Mouse (Mus musculus) stomach, embryonic 16.5 days (tissue): ENCODE results near the gene Dmc1. TPM values are rescaled to one million over a fixed set of nuclear protein-coding genes. Genes with fewer than 3 reads are reported as not detected.

Experiments used
- ATAC-seq: fragments of 200-750 bp; cut with Nextera tagmentation; 2 replicates; pipeline ENCODE4 v1.8.0; 2017; ENCODE audit warnings: moderate number of reproducible peaks, moderate TSS enrichment; ENCODE audit not compliant: insufficient read depth, low FRiP score
- H3K27ac ChIP-seq: fragments of 300-500 bp; sonication (generic); 2 replicates; pipeline ENCODE4 v1.5.1; 2014; ENCODE audit warnings: low read length
- H3K27me3 ChIP-seq: fragments of 300-500 bp; sonication (generic); 2 replicates; pipeline ENCODE4 v1.6.1; 2014; ENCODE audit warnings: low read length, control low read depth, mixed read lengths; ENCODE audit not compliant: control insufficient read depth, insufficient read depth
- H3K36me3 ChIP-seq: fragments of 300-500 bp; sonication (generic); 2 replicates; pipeline ENCODE4 v1.6.1; 2014; ENCODE audit warnings: low read length; ENCODE audit not compliant: control insufficient read depth, insufficient read depth
- H3K4me1 ChIP-seq: fragments of 300-500 bp; sonication (generic); 2 replicates; pipeline ENCODE4 v1.6.1; 2014; ENCODE audit warnings: low read length, control low read depth, mixed read lengths; ENCODE audit not compliant: control insufficient read depth, insufficient read depth
- H3K4me2 ChIP-seq: fragments of 300-500 bp; sonication (generic); 2 replicates; pipeline ENCODE4 v1.6.1; 2014; ENCODE audit warnings: low read depth, low read length, mixed read lengths
- H3K4me3 ChIP-seq: fragments of 300-500 bp; sonication (generic); replicated peaks from 2 replicates; pipeline ENCODE4 v1.5.1; 2014; ENCODE audit warnings: mild to moderate bottlenecking, low read length
- H3K9ac ChIP-seq: fragments of 300-500 bp; sonication (generic); 2 replicates; pipeline ENCODE4 v1.6.1; 2014; ENCODE audit warnings: low read length
- H3K9me3 ChIP-seq: fragments of 300-500 bp; sonication (generic); replicated peaks from 2 replicates; pipeline ENCODE4 v1.6.1; 2016; ENCODE audit warnings: low read length, control low read depth; ENCODE audit not compliant: control insufficient read depth
- WGBS: fragments of 180-500 bp; shearing (Covaris S2); extraction: QIAGEN DNeasy Blood & Tissue Kit; methylation state at CpG from one replicate; pipeline ENCODE4 v1.1.7; 2014; 5-methylcytosine and 5-hydroxymethylcytosine counted together
- polyA plus RNA-seq: library from polyadenylated mRNA; unstranded; fragments of >200 nt; fragmentation: Nextera tagmentation; extraction: Ambion mirVana; gene quantifications from 2 replicates; pipeline ENCODE4 v1.2.1, GENCODE M21; 2015

Gene Dmc1
- polyA plus RNA-seq, 1 experiment from 2014 or later = 2.4 TPM

DNA sequence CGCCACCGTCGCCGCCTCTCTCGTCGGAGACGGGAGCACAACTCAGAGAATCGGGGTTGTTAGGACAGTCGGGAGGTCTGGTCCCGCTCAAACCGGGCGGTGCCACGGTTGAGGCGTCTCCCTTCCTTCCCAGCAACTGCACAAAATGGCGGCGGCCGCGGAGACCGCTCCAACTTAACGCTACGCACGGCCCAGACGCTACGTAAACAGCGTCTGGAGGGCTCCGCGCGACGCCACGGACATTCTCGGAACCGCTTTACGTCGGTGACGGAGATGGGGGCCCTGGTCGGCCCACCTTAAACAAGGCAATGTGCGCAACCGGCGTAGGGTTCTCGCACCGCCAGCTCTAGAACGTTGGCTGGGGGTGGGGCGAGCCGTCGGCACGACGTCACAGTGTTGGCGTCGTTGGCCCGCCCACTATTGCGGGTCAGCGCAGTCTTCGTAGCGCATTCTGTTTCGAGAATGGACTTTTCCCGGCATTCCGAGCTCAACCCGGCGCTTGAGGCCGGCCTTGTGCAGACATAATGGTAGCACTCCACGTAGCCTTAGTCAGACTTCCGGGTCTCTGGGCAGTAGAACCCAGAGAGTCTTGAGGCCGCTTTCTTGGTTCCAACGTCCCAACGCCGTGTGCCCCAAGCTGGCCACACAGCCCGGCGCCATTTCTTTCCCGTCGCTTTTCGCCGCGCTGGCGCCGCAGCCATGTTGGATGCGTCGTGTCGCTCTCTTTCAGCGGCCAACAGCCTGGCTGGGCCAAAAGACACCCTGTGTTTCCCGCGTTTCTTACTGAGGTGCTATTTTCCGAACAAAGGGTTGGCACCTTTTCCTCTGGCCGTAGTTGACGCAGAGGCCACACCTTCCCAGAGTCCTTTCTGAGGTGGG lies 58.3 kb downstream of the Dmc1 start, which contains the start of gene Ddx17:
Ddx17 (minus strand) TSS at position 332 of the 879 bp plus-strand sequence.
- H3K36me3 ChIP-seq = peaks cover 14% of the 10 kb centered on the region; the same call in 1 of the 2 replicates
- no peaks in the 10 kb centered on the region for H3K9me3 ChIP-seq
- peak within 1 kb of the TSS; percentile 94 for H3K4me3 ChIP-seq
- 2% methylated on average over 84 of the region's 84 CpGs for WGBS
- H3K27me3 ChIP-seq = no peaks in the 10 kb centered on the region; the same call in 1 of the 2 replicates
- H3K4me1 ChIP-seq = peaks cover 19% of the 10 kb centered on the region
- H3K9ac ChIP-seq = peak within 1 kb of the TSS; percentile 100
- peak within 1 kb of the TSS; percentile 77 for H3K4me2 ChIP-seq
- ATAC-seq = peak; percentile 98
- H3K27ac ChIP-seq = peak within 1 kb of the TSS; percentile 98

- under 1% methylated on average over 52 of the region's 52 CpGs for WGBS
- Histone ChIP-seq H3K4me2 (peak overlapping the region; percentile 74), H3K4me3 (peak overlapping the region; percentile 94), H3K4me1 (peaks cover 19% of the 10 kb centered on the region), H3K9ac (peak overlapping the region; percentile 100), H3K9me3 (no peaks in the 10 kb centered on the region), H3K27ac (peak overlapping the region; percentile 98), H3K36me3 (peaks cover 15% of the 10 kb centered on the region; the same call in 1 of the 2 replicates), H3K27me3 (no peaks in the 10 kb centered on the region; the same call in 1 of the 2 replicates)
- peak; percentile 59 for ATAC-seq
Measured at GRCm38 (mm10) chr15:79545921-79546399, 58.9 kb downstream of the Dmc1 start.

GRCm38 (mm10) chr15:79545496-79545895 lies 59.4 kb downstream of the Dmc1 start:
- no peaks in the 10 kb centered on the region for H3K9me3 ChIP-seq
- WGBS = 0% methylated on average over 3 of the region's 3 CpGs
- ATAC-seq = no peak

DNA sequence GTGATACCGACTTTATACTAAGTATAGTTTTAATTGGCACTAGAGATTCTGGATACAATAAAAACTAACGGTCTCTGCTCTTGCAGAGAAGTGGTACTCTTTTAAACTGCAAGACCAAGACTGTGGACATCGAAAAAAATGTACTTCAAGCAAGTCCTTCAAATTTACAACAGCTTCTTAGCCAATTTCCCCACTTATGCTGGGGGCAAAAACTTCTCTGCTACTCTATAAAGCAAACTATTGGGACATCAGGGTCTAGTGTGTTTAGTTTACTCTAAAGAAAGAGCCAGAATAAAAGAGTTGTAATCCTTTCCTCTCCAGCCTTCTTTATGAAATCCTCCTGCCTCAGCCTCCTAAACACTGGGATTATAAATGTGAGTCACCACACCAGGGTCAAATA lies 60.9 kb downstream of the Dmc1 start:
- Histone ChIP-seq H3K4me1 (peaks cover 19% of the 10 kb centered on the region), H3K27me3 (no peaks in the 10 kb centered on the region; the same call in 1 of the 2 replicates), H3K9ac (no peak overlapping the region), H3K4me3 (peak overlapping the region; percentile 94), H3K9me3 (no peaks in the 10 kb centered on the region), H3K36me3 (peaks cover 23% of the 10 kb centered on the region), H3K4me2 (peak overlapping the region; percentile 74), H3K27ac (no peak overlapping the region)
- 92% methylated on average over 3 of the region's 3 CpGs for WGBS
- no peak for ATAC-seq

More at GRCm38 (mm10) chr15:79545496-79545895, 59.4 kb downstream of the Dmc1 start:
- H3K4me3 ChIP-seq = peak overlapping the region; percentile 94
- peak overlapping the region; percentile 98 for H3K27ac ChIP-seq
- H3K9ac ChIP-seq = peak overlapping the region; percentile 100
- H3K36me3 ChIP-seq = peaks cover 16% of the 10 kb centered on the region; the same call in 1 of the 2 replicates
- peak overlapping the region; percentile 74 for H3K4me2 ChIP-seq
- no peaks in the 10 kb centered on the region; the same call in 1 of the 2 replicates for H3K27me3 ChIP-seq
- peaks cover 19% of the 10 kb centered on the region for H3K4me1 ChIP-seq

GRCm38 (mm10) chr15:79533796-79534195 lies 71.1 kb downstream of the Dmc1 start:
- WGBS = 82% methylated on average over 3 of the region's 3 CpGs
- peaks cover 59% of the 10 kb centered on the region for H3K36me3 ChIP-seq
- no peak for ATAC-seq

GRCm38 (mm10) chr15:79529935-79530334 lies 75.0 kb downstream of the Dmc1 start:
- H3K9me3 ChIP-seq = no peaks in the 10 kb centered on the region
- no peak for ATAC-seq

More at GRCm38 (mm10) chr15:79533796-79534195, 71.1 kb downstream of the Dmc1 start:
- H3K4me1 ChIP-seq = no peaks in the 10 kb centered on the region
- H3K4me2 ChIP-seq = no peak overlapping the region
- H3K27ac ChIP-seq = no peak overlapping the region
- no peaks in the 10 kb centered on the region for H3K27me3 ChIP-seq
- H3K4me3 ChIP-seq = no peak overlapping the region
- no peaks in the 10 kb centered on the region for H3K9me3 ChIP-seq
- no peak overlapping the region for H3K9ac ChIP-seq

DNA sequence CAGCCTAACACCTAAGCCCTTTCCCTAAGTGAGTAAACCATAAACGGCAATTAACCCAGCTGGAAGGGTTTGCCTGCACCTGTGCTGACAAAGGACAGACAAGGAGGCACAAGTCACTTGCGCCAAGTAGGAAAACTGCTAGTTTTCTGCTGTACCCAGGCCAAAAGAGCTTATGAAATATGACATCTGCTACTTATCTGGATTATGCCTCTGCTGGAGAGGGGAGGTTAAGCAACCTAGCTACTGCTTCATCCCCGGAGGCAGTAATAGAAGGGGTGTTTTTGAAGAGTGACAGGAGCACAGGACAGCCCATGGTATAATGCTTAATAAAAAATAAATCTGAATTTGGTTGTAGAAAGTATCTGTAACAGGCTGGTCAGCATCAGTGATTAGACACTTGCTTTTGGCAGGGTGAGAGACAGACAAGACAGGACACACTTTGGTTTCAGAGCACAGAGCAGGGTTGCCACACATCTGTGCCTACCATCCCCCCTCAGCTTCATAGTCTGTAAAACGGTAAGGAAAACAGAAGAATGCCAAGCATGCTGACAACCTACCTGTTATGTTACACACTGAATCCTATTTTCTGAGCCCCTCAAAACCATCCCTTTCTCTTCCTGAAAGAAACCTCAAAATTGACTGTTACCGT lies 76.8 kb downstream of the Dmc1 start:
- Histone ChIP-seq H3K4me2 (no peak overlapping the region), H3K27ac (no peak overlapping the region), H3K9ac (no peak overlapping the region), H3K4me1 (no peaks in the 10 kb centered on the region; the same call in 1 of the 2 replicates), H3K27me3 (no peaks in the 10 kb centered on the region), H3K4me3 (no peak overlapping the region), H3K9me3 (no peaks in the 10 kb centered on the region), H3K36me3 (peaks cover 41% of the 10 kb centered on the region)
- 50% methylated on average over 5 of the region's 5 CpGs for WGBS
- no peak for ATAC-seq

More at GRCm38 (mm10) chr15:79529935-79530334, 75.0 kb downstream of the Dmc1 start:
- no peaks in the 10 kb centered on the region; the same call in 1 of the 2 replicates for H3K4me1 ChIP-seq
- no peak overlapping the region for H3K27ac ChIP-seq
- 71% methylated on average over 7 of the region's 7 CpGs for WGBS
- H3K9ac ChIP-seq = no peak overlapping the region
- peaks cover 49% of the 10 kb centered on the region for H3K36me3 ChIP-seq
- no peak overlapping the region for H3K4me3 ChIP-seq
- no peaks in the 10 kb centered on the region for H3K27me3 ChIP-seq
- H3K4me2 ChIP-seq = no peak overlapping the region

GRCm38 (mm10) chr15:79527192-79527591 lies 77.7 kb downstream of the Dmc1 start:
- Histone ChIP-seq H3K27ac (no peak overlapping the region), H3K27me3 (no peaks in the 10 kb centered on the region), H3K4me1 (no peaks in the 10 kb centered on the region; the same call in 1 of the 2 replicates), H3K36me3 (peaks cover 41% of the 10 kb centered on the region), H3K4me3 (no peak overlapping the region), H3K9me3 (no peaks in the 10 kb centered on the region), H3K4me2 (no peak overlapping the region), H3K9ac (no peak overlapping the region)
- WGBS = 78% methylated on average over 4 of the region's 4 CpGs
- no peak for ATAC-seq
